Mouse (Mus musculus) urinary bladder, postnatal 14 days (tissue): ENCODE data around the gene Zfp771.

ENCODE experiments used
- DNase-seq: peaks from one replicate; pipeline ENCODE4 v3.0.0; 2021; ENCODE audit warnings: low spot score

Gene Zfp771

DNA sequence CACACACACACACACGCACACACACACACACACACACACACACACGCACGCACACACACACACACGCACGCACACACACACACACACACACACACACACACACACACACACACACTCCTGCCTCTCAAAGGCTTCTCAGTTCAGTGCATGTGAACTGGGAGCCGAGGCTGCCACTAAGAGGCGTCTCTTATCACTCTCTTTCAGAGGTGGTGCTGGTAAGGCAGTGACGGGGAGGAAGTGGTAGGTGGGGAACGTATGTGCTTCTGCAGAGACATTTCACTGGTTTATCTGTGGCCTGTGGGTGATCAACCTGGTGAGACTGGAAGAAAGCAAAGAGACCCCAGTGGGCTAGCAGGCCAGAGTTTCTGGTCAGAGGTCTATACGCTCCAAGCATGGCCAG, 41.1 kb downstream of the Zfp771 start:
- no peak for DNase-seq

DNA sequence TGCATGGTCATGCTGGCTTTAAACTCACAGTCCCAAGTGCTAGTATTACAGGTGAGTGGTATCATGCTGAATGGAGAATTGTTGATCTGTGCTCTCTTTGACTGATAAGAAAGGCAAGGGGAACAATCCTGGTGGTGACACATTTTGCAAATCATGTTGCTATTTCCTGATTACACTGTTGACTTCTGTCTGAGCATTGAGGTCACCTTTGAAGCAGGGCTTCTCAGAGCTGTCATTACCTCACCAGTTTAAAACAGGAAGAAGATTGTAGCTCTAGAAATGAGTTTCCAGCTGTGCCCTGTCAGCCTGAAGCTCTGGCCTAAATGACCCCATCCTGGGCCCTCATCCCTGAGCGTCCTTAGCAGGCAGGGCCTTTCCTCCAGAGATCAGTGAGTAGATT, 43.9 kb downstream of the Zfp771 start:
- DNase-seq, result no peak

GRCm38 (mm10) chr7:127289306-127289705, 45.2 kb downstream of the Zfp771 start:
- DNase-seq, result no peak

GRCm38 (mm10) chr7:127290142-127290541, 46.1 kb downstream of the Zfp771 start:
- no peak for DNase-seq

- no peak for DNase-seq
These were observed 52.0 kb downstream of the Zfp771 start, which contains the start of gene Itgal for GRCm38 (mm10) chr7:127296098-127296497. Gene Itgal (plus strand): TSS chr7:127296260.

- no peak for DNase-seq
These were observed 52.9 kb downstream of the Zfp771 start for GRCm38 (mm10) chr7:127296786-127297555.

DNA sequence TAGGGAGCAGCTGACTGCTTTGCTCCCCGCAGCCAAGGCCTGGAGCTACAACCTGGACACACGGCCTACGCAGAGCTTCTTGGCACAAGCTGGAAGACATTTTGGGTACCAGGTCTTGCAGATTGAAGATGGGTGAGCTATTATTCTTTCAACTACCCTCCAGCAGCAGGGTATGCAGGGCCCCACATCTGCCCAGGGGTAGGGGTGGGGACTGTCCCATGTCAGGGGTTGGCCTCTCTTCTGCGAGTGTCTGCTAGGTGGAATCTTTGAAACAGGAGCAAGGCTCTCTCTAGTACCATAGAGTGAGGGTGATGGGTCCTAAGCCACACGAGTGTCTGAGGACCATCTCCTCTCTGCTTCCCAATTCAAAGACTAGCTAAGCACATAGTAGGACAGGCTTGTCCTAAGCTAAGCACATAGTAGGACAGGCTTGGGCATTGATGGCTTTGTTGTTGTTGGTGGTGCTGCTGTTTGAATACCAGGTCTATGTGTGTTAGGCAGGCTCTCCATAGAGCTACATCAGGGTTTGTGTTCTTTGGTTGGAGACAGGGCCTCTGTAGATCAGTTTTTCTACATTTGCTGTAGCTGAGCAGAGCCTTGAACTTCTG, 53.6 kb downstream of the Zfp771 start:
- DNase-seq, result no peak
